Mouse (Mus musculus): ENCODE measurements around the gene Btnl10.

DNA sequence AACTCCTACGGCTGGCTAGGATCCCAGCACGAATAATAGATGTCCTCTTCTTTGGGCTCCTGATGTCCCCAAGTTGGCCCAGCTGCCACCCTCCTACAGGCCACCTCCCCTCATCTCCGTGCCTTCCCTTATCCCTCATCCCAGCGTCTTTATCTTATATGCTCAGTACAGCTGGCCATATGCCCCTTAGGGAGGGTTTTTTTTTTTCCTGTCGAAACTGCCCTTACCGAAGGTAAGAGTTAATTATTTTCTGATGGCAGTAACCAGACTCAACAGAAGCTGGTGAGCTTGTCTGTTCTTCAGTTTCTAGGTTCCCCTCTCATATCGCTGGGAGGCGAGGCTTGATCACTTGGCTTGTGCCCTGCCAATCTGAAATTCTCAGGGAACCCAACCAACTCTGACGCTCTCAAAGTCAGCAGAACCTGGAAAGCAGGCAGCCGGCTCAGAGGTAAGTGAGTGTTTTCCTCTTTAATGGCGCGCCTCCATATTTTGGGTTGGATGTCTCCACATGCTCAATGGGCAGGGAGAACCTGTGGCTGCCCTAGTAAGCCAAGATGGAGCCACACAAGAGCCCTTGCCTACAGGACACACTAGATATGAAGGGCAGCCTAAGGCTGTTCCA is at the start of gene Btnl10:
- TF ChIP-seq CTCF (IDR thresholded peaks at IDR 0.05; ENCODE audit: extremely low read depth, insufficient read length, insufficient replicate concordance, low read depth, low read length) (no peak), POLR2A (IDR thresholded peaks at IDR 0.05; ENCODE audit: low read depth, low read length) (no peak)
